Mouse (Mus musculus) small intestine, adult 2 months (tissue): ENCODE measurements around the gene Ccdc93.

Source experiments
- CTCF ChIP-seq: fragments of 200-500 bp; IDR thresholded peaks from 2 replicates; pipeline ENCODE4 v1.5.1; 2012; ENCODE audit warnings: low read depth, mild to moderate bottlenecking, control low read depth, inconsistent platforms, low read length, moderate library complexity, mixed read lengths; ENCODE audit not compliant: insufficient replicate concordance, insufficient read length; ENCODE audit errors: extremely low read depth
- POLR2A ChIP-seq: fragments of 200-500 bp; IDR thresholded peaks from 2 replicates; pipeline ENCODE4 v1.6.1; 2012; ENCODE audit warnings: low read depth, mild to moderate bottlenecking, control low read depth, inconsistent platforms, low read length, moderate library complexity

DNA sequence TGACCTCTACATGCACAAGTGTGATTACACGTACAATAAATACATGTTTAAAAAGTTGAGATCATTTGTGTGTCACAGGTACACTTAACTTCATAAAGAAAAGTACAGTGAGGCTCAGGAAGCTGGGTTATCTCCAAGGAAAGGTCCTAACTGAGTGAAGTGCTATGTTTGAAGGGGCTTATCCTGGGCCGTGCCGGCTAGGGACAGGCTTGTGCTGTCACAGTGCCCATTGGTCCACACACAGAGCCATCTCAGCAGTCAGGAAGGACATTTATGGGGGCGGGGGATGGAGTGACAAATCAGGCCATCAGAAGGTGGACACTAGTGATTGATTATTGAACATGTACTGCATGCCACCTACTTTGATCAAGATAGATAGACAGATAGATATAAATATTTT lies 22.2 kb downstream of the Ccdc93 start:
- TF ChIP-seq CTCF (no peak), POLR2A (no peak)
